ENCODE assay signal across 8 mouse cellular contexts in the genomic region with DNA sequence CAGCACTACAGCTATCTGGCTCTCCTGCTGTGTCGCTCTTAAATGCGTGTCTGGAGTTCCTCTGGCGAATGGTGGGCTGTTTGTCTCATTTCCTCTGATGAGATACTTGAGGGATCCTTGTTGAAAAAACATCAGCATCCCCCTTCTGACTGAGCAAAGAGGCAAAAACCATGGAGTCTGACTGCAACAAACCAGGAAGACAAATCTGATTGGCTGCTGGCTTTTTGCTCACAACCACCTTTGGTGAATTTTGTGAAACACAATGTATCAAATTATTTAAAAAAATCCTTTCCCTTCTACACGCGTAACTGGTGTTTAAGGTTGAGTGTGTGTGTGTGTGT. TPM values are rescaled to one million over a fixed set of nuclear protein-coding genes. Genes with fewer than 3 reads are reported as not detected.
DNase-seq lines count a peak whose midpoint lies in the region; ATAC-seq lines count a peak whose summit lies in the region.

No protein-coding gene starts in this region.

- no peaks in the 10 kb centered on the region for H3K9me3 ChIP-seq in lung, embryonic 16.5 days (ENCODE audit: control insufficient read depth, low read length)
- H3K9me3 ChIP-seq in embryonic facial prominence, embryonic 12.5 days = no peaks in the 10 kb centered on the region
- no peaks in the 10 kb centered on the region for H3K9me3 ChIP-seq in limb, embryonic 13.5 days
- no peaks in the 10 kb centered on the region for H3K9me3 ChIP-seq in stomach, embryonic 14.5 days (ENCODE audit: control insufficient read depth, low read depth, low read length)

- peak overlapping the region; percentile 88 for H3K4me2 ChIP-seq in lung, embryonic 16.5 days (ENCODE audit: low read depth, low read length)
- peak overlapping the region; percentile 84 for H3K4me2 ChIP-seq in embryonic facial prominence, embryonic 12.5 days (replicated peaks)
- H3K4me2 ChIP-seq in limb, embryonic 13.5 days (replicated peaks) = peak overlapping the region; percentile 90
- H3K4me2 ChIP-seq in stomach, embryonic 14.5 days (replicated peaks; ENCODE audit: low read depth, low read length) = peak overlapping the region; percentile 84

- H3K27ac ChIP-seq in lung, embryonic 16.5 days (ENCODE audit: low read length) = peak overlapping the region; percentile 84
- peak overlapping the region; percentile 67; the same call in 1 of the 2 replicates for H3K27ac ChIP-seq in embryonic facial prominence, embryonic 12.5 days
- H3K27ac ChIP-seq in limb, embryonic 13.5 days = peak overlapping the region; percentile 73; the same call in 1 of the 2 replicates
- H3K27ac ChIP-seq in stomach, embryonic 14.5 days (ENCODE audit: low read length) = peak overlapping the region; percentile 66

- ATAC-seq in lung, embryonic 16.5 days (ENCODE audit: low read depth) = no peak
- ATAC-seq in embryonic facial prominence, embryonic 12.5 days (ENCODE audit: insufficient number of reproducible peaks, insufficient read depth, low FRiP score, low TSS enrichment) = no peak
- ATAC-seq in limb, embryonic 13.5 days (ENCODE audit: low FRiP score, low read depth) = no peak; the same call in 1 of the 2 replicates
- ATAC-seq in stomach, embryonic 14.5 days (ENCODE audit: insufficient number of reproducible peaks, insufficient read depth, low FRiP score, low read depth) = no peak

- 3% methylated on average over 5 of the region's 5 CpGs for WGBS in lung, embryonic 16.5 days
- WGBS in embryonic facial prominence, embryonic 12.5 days = 6% methylated on average over 5 of the region's 5 CpGs
- WGBS in limb, embryonic 13.5 days = 6% methylated on average over 5 of the region's 5 CpGs
- whole genome bisulfite sequencing in stomach, embryonic 14.5 days = 4% methylated on average over 5 of the region's 5 CpGs

- no peaks in the 10 kb centered on the region for H3K27me3 ChIP-seq in lung, embryonic 16.5 days (ENCODE audit: control insufficient read depth, insufficient read depth, low read depth, low read length)
- no peaks in the 10 kb centered on the region for H3K27me3 ChIP-seq in embryonic facial prominence, embryonic 12.5 days
- H3K27me3 ChIP-seq in limb, embryonic 13.5 days = no peaks in the 10 kb centered on the region
- H3K27me3 ChIP-seq in stomach, embryonic 14.5 days (ENCODE audit: control insufficient read depth, insufficient read depth, low read length) = no peaks in the 10 kb centered on the region

- peak overlapping the region; percentile 76 for H3K9ac ChIP-seq in lung, embryonic 16.5 days (ENCODE audit: low read length)
- peak overlapping the region; percentile 55 for H3K9ac ChIP-seq in embryonic facial prominence, embryonic 12.5 days
- H3K9ac ChIP-seq in limb, embryonic 13.5 days = peak overlapping the region; percentile 74
- peak overlapping the region; percentile 52 for H3K9ac ChIP-seq in stomach, embryonic 14.5 days (replicated peaks; ENCODE audit: low read depth, low read length)

- peaks cover 8% of the 10 kb centered on the region for H3K4me1 ChIP-seq in lung, embryonic 16.5 days (replicated peaks; ENCODE audit: control insufficient read depth, insufficient read depth, low read length)
- peaks cover 5% of the 10 kb centered on the region; the same call in 1 of the 2 replicates for H3K4me1 ChIP-seq in embryonic facial prominence, embryonic 12.5 days
- H3K4me1 ChIP-seq in limb, embryonic 13.5 days = peaks cover 8% of the 10 kb centered on the region
- H3K4me1 ChIP-seq in stomach, embryonic 14.5 days (ENCODE audit: control insufficient read depth, insufficient read depth, low read length) = peaks cover 4% of the 10 kb centered on the region

- H3K36me3 ChIP-seq in lung, embryonic 16.5 days (ENCODE audit: control insufficient read depth, insufficient read depth, low read length) = no peaks in the 10 kb centered on the region
- no peaks in the 10 kb centered on the region for H3K36me3 ChIP-seq in embryonic facial prominence, embryonic 12.5 days
- no peaks in the 10 kb centered on the region for H3K36me3 ChIP-seq in limb, embryonic 13.5 days
- H3K36me3 ChIP-seq in stomach, embryonic 14.5 days (ENCODE audit: control insufficient read depth, insufficient read depth, low read length) = no peaks in the 10 kb centered on the region

- H3K4me3 ChIP-seq in lung, embryonic 16.5 days (ENCODE audit: low read length) = peak overlapping the region; percentile 71
- H3K4me3 ChIP-seq in embryonic facial prominence, embryonic 12.5 days = peak overlapping the region; percentile 59
- peak overlapping the region; percentile 66 for H3K4me3 ChIP-seq in limb, embryonic 13.5 days
- peak overlapping the region; percentile 55 for H3K4me3 ChIP-seq in stomach, embryonic 14.5 days (ENCODE audit: low read depth, low read length)

- DNase-seq in lung, postnatal 25 days (ENCODE audit: low spot score) = no peak
- DNase-seq in layer of hippocampus, postnatal 36 days = no peak
- DNase-seq in adrenal gland, postnatal 14 days = no peak
- DNase-seq in retina, embryonic 14.5 days (ENCODE audit: low spot score) = no peak

RNA-seq across cellular contexts. Expression of gene Arsa, which starts 0.8 kb away (rescaled TPM):
- 22.1 and 27.0 TPM in 2 replicates for polyA plus RNA-seq in lung, embryonic 16.5 days (2015; fragmentation: Nextera tagmentation; extraction: Ambion mirVana)
- 18.0 and 18.2 TPM in 2 replicates for polyA plus RNA-seq in embryonic facial prominence, embryonic 12.5 days (2016; fragmentation: Nextera tagmentation; extraction: Ambion mirVana)
- polyA plus RNA-seq in limb, embryonic 13.5 days (2015; fragmentation: Nextera tagmentation; extraction: Ambion mirVana) = 23.0 TPM in 2 replicates
- 14.8 and 16.7 TPM in 2 replicates for polyA plus RNA-seq in stomach, embryonic 14.5 days (2014; fragmentation: Nextera tagmentation; extraction: Ambion mirVana)
- 10 to 100 TPM; 28.6 to 30.6 TPM for total RNA-seq in layer of hippocampus, postnatal 36 days (2021)
- total RNA-seq in adrenal gland, postnatal 14 days (2021) = 23.3 and 26.9 TPM in 2 replicates

RNA-seq across cellular contexts. Expression of gene Mapk8ip2, which starts 22.7 kb away (rescaled TPM):
- 0.50 and 0.74 TPM in 2 replicates for polyA plus RNA-seq in lung, embryonic 16.5 days (2015; fragmentation: Nextera tagmentation; extraction: Ambion mirVana)
- 8.2 and 10.0 TPM in 2 replicates for polyA plus RNA-seq in embryonic facial prominence, embryonic 12.5 days (2016; fragmentation: Nextera tagmentation; extraction: Ambion mirVana)
- 2.2 and 2.4 TPM in 2 replicates for polyA plus RNA-seq in limb, embryonic 13.5 days (2015; fragmentation: Nextera tagmentation; extraction: Ambion mirVana)
- polyA plus RNA-seq in stomach, embryonic 14.5 days (2014; fragmentation: Nextera tagmentation; extraction: Ambion mirVana) = 3.1 and 4.0 TPM in 2 replicates
- total RNA-seq in layer of hippocampus, postnatal 36 days (2021) = 100 to 1,000 TPM; 248 to 284 TPM
- 8.0 and 9.1 TPM in 2 replicates for total RNA-seq in adrenal gland, postnatal 14 days (2021)

RNA-seq across cellular contexts. Expression of gene Shank3, which starts 23.0 kb away (rescaled TPM):
- polyA plus RNA-seq in lung, embryonic 16.5 days (2015; fragmentation: Nextera tagmentation; extraction: Ambion mirVana) = 2.3 and 2.5 TPM in 2 replicates
- polyA plus RNA-seq in embryonic facial prominence, embryonic 12.5 days (2016; fragmentation: Nextera tagmentation; extraction: Ambion mirVana) = 3.0 and 4.7 TPM in 2 replicates
- polyA plus RNA-seq in limb, embryonic 13.5 days (2015; fragmentation: Nextera tagmentation; extraction: Ambion mirVana) = 2.6 and 2.7 TPM in 2 replicates
- polyA plus RNA-seq in stomach, embryonic 14.5 days (2014; fragmentation: Nextera tagmentation; extraction: Ambion mirVana) = 2.4 and 2.8 TPM in 2 replicates
- 100 to 1,000 TPM; 244 to 255 TPM for total RNA-seq in layer of hippocampus, postnatal 36 days (2021)
- total RNA-seq in adrenal gland, postnatal 14 days (2021) = 57.8 and 71.6 TPM in 2 replicates

RNA-seq across cellular contexts. Expression of gene Chkb, which starts 46.7 kb away (rescaled TPM):
- polyA plus RNA-seq in lung, embryonic 16.5 days (2015; fragmentation: Nextera tagmentation; extraction: Ambion mirVana) = 58.4 and 60.4 TPM in 2 replicates
- polyA plus RNA-seq in embryonic facial prominence, embryonic 12.5 days (2016; fragmentation: Nextera tagmentation; extraction: Ambion mirVana) = 60.2 and 68.7 TPM in 2 replicates
- polyA plus RNA-seq in limb, embryonic 13.5 days (2015; fragmentation: Nextera tagmentation; extraction: Ambion mirVana) = 55.7 and 63.6 TPM in 2 replicates
- polyA plus RNA-seq in stomach, embryonic 14.5 days (2014; fragmentation: Nextera tagmentation; extraction: Ambion mirVana) = 52.2 and 54.5 TPM in 2 replicates
- 10 to 100 TPM; 37.5 to 43.0 TPM for total RNA-seq in layer of hippocampus, postnatal 36 days (2021)
- total RNA-seq in adrenal gland, postnatal 14 days (2021) = 98.6 and 101 TPM in 2 replicates

RNA-seq across cellular contexts. Expression of gene Gm44502, which starts 46.9 kb away (rescaled TPM):
- polyA plus RNA-seq in lung, embryonic 16.5 days (2015; fragmentation: Nextera tagmentation; extraction: Ambion mirVana) = not detected in 2 replicates
- 0.22 TPM in 1 of 2 replicates, not detected in the other for polyA plus RNA-seq in embryonic facial prominence, embryonic 12.5 days (2016; fragmentation: Nextera tagmentation; extraction: Ambion mirVana)
- not detected in 2 replicates for polyA plus RNA-seq in limb, embryonic 13.5 days (2015; fragmentation: Nextera tagmentation; extraction: Ambion mirVana)
- polyA plus RNA-seq in stomach, embryonic 14.5 days (2014; fragmentation: Nextera tagmentation; extraction: Ambion mirVana) = not detected in 2 replicates
- under 1 TPM in 1 of 2 experiments, not detected in 1; 0.30 TPM for total RNA-seq in layer of hippocampus, postnatal 36 days (2021)
- 11.0 and 11.5 TPM in 2 replicates for total RNA-seq in adrenal gland, postnatal 14 days (2021)
